Mouse (Mus musculus): ENCODE results near the gene Atp2c2. TPM values are rescaled to one million over a fixed set of nuclear protein-coding genes. Genes with fewer than 3 reads are reported as not detected.

Gene Atp2c2
- total RNA-seq, 1 experiment from 2014 or later = not detected

DNA sequence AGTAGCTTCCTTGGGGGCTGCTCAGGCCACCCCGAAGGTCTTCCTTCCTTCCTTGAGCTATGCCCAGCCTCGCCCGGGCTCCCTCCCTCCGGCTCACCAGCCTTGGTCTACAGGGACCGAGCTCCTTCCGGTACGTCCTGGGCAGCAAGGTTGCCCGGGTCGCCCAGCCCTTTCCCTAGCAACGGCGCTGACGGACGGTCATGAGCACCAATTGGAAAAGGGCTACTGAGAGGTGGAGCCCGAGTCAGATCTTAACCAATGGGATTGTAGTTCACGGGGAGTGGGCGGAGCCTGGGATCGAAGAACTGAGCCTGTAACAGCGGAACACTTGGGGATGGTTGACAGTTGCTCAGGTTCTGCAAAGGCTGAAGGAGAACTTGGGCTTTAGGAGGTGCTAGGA lies 78.5 kb downstream of the Atp2c2 start, which contains the start of gene Tldc1:
Tldc1 (minus strand) TSS at position 154 of the 400 bp plus-strand sequence.
- ATAC-seq (ENCODE audit: extremely low read depth, insufficient number of reproducible peaks, low FRiP score, poor library complexity, severe bottlenecking) = peak; percentile 90

DNA sequence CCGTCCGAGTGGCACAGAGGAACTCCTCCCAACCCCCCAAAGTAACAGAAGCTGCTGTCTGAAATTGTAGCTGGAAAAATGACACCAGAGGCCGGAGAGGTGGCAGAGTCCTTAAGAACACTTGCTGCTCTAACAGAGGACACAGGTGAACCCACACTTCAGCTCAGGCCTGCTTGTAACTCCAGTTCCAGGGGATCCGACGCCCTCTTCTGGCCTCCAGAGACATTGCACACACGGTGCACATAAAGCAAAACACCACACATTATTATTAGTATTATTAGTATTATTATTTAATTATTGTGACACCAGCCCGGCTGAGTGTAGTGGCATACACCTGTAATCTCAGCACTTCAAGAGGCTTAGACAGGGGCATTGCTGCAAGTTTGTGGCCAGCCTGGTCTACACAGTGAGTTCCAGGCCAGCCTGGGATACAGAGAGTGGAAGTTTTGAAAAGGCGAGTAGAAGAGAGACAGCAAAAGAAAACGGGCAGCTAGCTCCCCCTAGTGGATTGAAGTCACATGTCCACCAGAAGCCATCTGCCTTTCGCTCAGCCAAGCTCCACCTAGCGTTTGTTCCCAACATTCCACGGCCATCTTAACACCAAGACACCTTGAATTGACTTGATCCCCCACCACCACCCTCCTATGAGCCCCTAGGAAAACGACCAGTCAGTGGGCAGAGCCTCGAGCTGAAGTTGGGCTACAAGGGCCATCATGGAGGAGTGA lies 79.4 kb downstream of the Atp2c2 start:
- ATAC-seq (ENCODE audit: extremely low read depth, insufficient number of reproducible peaks, low FRiP score, poor library complexity, severe bottlenecking) = peak; percentile 43

DNA sequence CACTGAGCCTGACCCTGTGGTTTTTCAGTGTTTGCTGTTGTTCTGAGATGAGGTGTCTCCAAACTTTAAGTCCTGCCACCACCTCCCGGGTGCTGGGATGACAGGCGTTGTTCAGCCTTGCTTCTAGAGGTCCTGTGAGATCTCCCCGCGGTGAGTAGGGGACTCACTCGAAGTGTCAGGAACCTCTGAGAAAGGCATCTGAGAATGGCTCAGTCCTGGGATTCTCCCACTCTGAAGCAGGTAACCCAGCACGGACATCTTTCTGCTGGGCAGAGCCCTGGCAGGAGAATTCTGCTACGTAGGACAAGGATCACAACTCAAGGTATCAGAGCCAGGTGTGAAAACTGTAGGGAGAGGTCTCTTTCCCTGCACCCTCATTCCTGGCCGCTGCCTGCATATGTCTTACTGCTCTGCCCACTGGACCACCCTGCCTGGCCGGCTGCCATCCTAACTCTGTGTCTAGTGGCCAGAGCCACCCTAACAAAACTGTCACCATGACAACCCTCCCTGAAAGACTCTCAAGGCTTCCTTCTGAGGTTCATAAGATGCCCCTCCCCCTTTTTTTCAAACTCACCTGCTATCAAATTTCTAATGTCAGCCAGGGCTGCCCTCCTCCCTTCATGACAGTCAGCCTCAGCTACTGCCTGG lies 80.7 kb downstream of the Atp2c2 start:
- no peak for ATAC-seq (ENCODE audit: extremely low read depth, insufficient number of reproducible peaks, low FRiP score, poor library complexity, severe bottlenecking)

DNA sequence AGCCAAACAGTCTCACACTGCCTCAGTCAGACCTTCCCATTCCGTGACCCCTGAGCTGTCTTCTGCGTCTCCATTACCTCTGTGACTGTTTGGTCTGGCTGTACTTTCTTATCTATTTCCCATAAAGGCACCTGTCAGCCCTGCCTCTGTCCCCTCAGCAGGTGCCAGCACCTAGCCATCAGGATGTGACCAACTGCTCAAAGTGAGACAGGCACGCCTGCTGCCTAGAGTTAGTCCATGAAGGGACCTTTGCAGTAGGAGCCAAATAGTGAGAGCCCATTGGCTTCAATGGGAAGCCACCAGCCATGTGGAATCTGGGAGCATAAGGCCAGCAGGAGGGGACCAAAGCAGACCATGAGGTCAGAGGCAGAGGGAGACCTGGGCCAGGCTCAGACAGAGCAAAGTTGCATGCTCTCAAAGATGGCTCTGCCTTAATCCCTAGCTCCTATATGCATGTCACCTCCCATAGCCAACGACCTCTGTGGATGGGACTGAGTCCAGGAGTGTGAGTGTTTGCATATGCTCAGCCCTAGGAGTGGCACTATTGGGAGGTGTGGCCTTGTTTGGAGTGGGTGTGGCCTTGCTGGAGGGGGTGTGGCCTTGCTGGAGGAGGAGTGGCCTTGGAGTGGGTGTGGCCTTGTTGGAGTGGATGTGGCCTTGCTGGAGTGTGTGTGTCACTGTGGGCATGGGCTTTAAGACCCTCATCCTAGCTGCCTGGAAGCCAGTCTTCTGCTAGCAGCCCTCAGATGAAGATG lies 81.5 kb downstream of the Atp2c2 start:
- no peak for ATAC-seq (ENCODE audit: extremely low read depth, insufficient number of reproducible peaks, low FRiP score, poor library complexity, severe bottlenecking)

DNA sequence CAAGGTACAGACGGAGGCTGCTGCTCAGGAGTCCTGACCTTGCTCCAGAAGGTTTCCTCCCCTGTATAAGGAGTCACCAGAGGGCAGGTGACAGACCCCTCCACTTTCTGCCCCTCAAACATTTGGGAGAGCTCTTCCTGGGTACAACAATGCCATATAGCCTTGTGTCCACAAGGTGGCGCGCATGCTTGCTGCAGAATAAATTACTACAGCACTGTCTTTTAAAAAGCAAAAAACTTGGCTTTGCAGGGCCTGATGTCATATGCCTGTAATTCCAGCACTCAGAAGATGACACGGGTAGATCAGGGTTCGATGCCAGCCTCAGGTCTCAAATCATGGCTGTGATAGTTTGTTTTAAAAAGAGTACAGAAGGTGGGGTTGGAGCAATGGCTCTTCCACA lies 82.9 kb downstream of the Atp2c2 start:
- ATAC-seq (ENCODE audit: extremely low read depth, insufficient number of reproducible peaks, low FRiP score, poor library complexity, severe bottlenecking) = peak; percentile 23; the same call in 1 of the 2 replicates

DNA sequence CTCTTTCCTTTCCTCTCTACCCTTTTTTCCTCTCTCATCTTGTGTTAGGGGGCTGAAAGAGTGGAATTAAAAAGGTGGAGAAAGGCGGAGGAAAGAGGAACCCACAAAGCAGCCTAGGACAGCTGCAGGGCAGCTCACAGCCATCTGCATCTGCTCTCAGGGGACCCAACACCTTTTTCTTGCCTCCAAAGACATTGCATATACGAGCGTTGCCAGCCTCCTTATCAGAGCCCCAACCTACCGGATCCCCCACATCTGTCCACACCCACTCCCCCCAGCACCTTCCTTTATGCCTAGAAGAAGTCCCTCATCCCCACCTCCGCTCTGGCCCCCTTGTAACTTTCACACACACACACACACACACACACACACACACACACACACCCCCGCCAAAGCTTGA lies 83.8 kb downstream of the Atp2c2 start:
- ATAC-seq (ENCODE audit: extremely low read depth, insufficient number of reproducible peaks, low FRiP score, poor library complexity, severe bottlenecking) = no peak

DNA sequence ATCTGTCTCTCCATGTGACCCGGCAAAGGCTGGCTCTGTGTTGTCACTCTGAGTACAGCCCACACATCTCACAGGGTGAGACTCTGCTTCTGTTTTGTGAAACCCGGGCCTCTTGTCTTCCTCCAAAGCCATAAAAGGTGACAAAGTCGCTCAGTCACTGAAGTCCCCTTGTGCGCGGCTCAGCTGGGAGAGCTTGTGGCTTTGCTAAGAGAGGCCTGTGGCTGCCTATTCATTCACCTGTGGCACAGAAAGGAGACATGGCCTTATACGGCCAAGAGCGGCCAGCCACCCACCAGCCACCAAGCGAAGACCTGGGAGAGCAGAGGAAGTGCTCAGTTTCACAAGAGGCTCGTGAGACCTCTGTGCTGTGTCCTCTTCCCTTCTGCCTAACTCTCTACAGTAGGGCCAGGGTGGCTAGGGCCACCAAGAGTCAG lies 84.3 kb downstream of the Atp2c2 start:
- ATAC-seq (ENCODE audit: extremely low read depth, insufficient number of reproducible peaks, low FRiP score, poor library complexity, severe bottlenecking) = peak; percentile 69

DNA sequence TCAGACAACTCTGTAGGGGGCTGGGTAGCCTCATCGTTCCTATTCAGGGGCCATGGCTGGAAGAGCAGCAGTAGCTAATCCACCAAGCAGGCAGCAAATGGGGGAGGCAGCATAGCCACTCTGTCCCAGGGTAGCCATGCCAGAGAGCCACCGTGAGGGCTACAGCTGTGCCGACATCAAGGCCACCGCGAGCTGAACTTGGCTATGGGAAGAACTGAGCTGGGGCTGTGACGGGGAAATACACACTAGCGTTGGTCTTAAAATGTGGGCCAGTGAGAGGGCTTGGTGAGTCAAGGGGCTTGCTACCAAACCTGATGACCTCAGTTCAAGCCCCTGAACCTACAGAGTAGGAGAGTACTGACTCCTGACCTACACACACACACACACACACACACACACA lies 84.9 kb downstream of the Atp2c2 start:
- ATAC-seq (ENCODE audit: extremely low read depth, insufficient number of reproducible peaks, low FRiP score, poor library complexity, severe bottlenecking) = no peak

DNA sequence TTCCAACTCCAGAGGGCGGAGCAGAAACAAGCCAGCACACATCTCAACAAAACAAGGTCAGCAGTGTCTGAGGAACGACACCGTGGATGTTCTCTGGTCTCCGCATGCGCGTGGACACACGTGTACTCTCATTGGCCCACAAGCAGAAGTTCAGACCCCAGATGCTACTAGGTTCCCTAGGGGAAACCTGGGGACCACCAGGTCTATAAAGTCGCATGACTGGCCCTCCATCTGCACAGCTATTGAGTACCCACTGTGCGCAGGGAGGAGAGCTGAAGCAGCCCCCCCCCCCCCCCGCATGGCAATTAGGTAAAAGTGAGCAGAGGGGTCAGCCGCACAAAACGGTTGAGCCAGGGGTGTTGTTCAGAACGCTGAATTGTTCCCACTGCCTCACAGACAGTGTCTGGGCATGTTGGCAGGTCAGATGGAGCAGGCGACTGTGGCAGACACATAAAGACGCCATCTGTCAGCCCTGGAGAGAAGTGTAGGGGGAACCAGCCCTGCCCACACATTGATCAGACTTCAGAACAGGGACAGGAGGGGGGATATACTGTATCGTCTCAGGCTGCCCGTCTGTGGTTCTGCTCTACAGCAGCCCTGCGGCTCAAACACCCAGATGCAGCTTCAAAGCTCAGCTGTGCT lies 86.1 kb downstream of the Atp2c2 start:
- no peak for ATAC-seq (ENCODE audit: extremely low read depth, insufficient number of reproducible peaks, low FRiP score, poor library complexity, severe bottlenecking)

DNA sequence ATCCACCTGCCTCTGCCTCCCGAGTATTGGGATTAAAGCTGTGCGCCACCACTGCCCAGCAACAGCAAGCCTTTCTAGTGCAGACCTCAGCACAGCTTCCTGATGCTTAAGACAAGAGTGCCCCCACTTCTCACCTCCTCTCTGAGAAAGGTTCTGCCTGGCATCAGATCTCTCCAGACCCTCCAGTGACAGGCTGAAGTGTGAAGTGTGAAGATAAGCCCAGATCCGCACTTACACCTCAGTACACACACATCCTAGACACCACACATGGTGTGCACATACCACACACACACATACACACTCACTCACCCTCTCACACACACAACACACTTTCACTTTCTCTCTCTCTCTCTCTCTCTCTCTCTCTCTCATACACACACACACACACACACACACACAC lies 87.1 kb downstream of the Atp2c2 start:
- ATAC-seq (ENCODE audit: extremely low read depth, insufficient number of reproducible peaks, low FRiP score, poor library complexity, severe bottlenecking) = no peak

DNA sequence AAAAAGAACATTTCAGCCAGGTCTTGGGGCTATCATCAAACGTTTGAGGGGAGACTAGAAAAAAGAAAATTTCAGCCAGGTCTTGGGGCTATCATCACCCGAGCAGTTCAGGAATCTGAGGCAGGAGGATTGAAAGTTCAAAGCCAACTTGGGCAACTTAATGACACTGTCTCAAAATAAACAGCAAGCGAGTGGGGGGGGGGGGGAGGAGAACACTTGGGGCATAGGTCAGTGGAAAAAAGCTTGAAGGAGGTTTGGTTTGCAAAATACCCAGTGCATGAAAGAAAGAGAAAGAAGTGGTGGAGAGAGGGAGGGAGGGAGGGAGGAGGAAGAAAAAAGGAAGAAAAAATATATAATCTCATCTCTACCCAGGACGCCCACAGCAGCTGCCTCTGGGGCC lies 87.5 kb downstream of the Atp2c2 start:
- ATAC-seq (ENCODE audit: extremely low read depth, insufficient number of reproducible peaks, low FRiP score, poor library complexity, severe bottlenecking) = no peak

DNA sequence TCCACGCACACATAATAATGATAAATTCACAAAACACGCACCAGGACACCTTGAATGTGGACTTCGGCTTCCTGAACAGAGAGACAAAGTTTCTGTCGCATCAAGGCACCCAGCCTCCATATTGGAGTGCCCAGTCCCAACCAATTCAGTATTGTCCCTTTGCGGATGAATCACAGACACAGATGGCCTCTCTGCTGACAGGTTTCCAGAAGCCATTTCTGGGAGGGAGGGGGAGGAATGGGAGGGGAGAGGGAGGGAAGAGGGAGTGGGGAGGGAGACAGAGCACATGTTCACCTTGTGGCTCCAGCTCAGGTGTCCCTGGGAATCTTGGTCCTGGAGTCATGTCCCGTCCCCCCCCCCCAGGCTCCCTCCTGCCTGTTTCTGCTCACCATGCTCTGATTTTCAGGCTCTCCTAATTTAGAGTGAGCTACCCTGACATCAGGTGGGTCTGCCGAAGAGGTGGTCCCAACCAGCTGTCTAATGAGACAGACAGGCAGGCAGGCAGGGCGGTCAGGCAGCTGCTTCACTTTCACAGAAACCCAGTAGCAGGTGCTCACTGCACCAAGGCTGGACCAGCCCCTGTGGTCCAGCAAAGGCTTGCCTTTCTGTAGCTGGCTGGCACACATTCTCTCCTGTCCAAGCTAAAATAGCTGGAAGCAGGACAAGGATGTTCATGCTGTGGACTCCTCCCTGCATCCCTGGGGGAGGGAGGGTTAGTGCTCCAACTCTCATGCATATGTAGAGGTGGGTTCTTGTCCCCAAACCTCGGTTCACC lies 89.0 kb downstream of the Atp2c2 start:
- ATAC-seq (ENCODE audit: extremely low read depth, insufficient number of reproducible peaks, low FRiP score, poor library complexity, severe bottlenecking) = no peak

DNA sequence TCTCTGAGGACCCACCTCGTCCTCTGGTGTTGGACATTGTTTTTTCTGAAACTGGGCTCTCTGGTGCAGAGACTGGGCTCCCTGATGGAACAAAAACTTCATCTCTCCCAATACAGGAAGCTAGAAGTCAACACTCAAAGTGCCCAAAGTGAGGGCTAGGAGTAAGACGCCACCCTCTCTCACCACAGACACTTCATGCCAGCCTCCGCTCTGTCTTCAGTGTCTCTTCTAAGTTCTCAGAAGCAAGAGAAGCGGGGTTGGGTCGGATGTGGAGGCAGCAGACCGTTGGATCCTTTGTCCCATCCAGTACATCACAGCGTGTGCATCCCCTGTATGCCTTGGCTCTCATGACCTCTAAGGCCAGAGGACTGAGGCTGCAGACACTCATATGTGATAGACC lies 89.8 kb downstream of the Atp2c2 start:
- no peak for ATAC-seq (ENCODE audit: extremely low read depth, insufficient number of reproducible peaks, low FRiP score, poor library complexity, severe bottlenecking)

DNA sequence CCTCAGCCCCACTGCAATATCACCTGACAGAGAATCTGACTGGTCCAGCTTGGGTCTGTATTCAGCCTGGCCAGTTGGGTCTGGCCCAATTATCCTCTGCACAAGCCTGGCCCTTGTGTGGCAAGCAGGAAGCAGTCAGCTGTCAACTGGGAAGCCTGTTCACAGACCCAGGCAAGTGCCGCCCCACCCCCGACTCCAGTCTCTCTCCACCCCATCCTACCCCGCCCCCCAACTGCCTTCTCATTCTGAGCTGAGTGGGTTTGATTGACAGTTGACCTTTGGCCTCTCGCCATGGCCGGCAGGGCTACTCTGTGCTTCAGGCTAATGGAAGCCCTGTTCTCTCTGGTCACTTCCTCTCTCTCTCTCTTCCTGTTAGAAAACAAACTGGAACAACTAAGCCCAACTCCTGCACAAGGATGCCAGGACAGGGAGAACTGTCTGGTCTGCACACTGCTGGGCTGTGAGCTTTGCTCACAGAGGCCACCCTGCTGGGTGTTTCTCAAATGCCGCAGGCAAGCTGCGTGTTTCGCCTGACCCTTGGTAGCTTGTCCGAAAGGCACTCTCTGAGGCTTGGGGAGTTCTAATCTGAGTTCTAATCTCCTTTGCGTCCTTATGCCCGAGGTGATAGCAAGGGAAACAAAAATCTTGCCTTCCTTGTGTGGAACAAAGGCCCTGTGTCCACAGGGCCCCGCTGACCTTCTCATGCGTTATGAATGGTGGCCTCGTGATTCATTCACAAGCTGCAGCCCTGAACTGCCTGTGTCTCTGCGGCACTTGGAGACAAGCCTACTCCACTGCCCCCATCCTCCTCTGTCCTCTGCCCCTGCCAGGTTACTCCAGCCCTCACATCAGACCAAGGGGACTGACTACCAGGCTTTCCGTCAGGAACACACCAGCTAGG lies 92.2 kb downstream of the Atp2c2 start:
- ATAC-seq (ENCODE audit: extremely low read depth, insufficient number of reproducible peaks, low FRiP score, poor library complexity, severe bottlenecking) = no peak

DNA sequence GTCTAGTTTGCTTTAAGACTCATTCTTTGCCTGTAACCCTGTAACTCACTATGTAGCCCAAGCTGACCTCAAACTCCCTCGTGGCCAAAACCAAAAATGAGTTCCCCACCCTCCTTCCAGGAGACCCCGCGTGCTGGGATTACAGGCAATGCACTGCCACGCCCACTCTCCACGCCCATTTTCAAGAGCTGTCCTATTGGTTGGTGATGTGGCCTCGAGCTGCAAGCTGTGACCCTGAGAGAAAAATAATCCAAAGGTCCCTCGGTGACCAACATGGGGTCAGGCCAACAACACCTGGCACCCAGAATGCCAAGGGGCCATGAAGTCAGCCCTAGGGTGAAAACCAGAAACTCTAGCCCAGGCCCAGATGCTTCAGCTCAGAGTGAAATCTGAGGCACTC lies 94.9 kb downstream of the Atp2c2 start:
- no peak for ATAC-seq (ENCODE audit: extremely low read depth, insufficient number of reproducible peaks, low FRiP score, poor library complexity, severe bottlenecking)

DNA sequence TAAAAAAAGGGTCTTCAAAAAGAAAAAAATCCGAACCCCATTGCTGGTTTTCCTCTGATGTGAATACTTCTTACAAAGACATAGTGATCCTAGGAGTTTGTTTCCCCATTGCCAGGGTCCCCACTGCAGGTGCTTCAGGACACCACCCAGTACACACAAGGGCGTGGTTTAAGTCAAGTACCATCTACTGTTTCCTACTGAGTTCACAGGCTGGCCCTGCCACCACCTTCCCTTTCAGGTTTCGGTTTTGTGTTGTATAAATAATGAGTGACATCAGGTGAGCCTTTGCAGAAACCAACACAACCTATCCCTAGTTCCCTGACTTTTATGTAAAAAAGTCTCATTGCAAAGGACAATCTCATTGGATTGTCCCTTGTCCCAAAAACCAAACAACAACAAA lies 95.8 kb downstream of the Atp2c2 start:
- ATAC-seq (ENCODE audit: extremely low read depth, insufficient number of reproducible peaks, low FRiP score, poor library complexity, severe bottlenecking) = no peak

DNA sequence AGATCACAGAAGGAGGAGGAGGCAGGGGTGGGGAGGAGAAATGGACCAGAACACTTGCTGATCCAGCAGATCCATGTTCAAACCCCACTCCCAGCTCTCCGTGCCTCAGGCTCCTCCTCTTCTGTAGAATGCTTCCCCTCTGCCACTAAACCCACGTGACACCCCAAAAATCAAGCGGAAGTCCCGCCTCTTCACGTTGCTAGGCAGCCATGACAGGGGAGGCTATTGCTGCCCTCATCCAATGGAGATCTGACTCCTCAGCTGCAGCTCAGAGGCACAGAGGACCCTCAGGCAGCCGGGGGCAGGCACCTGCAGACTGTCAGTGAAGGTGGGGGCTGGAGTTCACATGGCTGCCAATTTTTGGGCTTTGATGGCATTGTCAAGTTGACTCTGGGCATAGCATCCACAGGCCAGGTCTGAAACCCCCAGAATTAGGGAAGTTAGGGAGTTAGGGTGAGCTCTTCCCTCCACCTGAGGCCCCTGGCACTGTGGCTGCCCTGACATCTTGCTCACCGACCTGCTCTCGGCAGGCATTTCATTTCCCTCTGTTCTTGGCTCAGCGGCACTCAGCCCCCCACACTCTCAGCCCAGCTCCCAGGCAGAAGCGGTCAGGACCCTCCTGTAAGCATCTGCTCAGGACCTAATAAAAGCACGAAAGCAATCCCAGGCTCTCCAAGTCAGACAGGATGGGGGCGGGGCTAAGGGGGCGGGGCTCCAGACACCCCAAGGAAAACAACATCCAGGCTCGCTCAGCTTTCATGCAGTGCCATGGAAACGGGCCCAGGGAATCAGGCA lies 98.6 kb downstream of the Atp2c2 start:
- ATAC-seq (ENCODE audit: extremely low read depth, insufficient number of reproducible peaks, low FRiP score, poor library complexity, severe bottlenecking) = peak; percentile 67

Data from neutrophil, adult 5-6 weeks (primary cell).